Mouse (Mus musculus) forebrain, postnatal 0 days (tissue): ENCODE results near the gene Upf3a. TPM values are rescaled to one million over a fixed set of nuclear protein-coding genes. Genes with fewer than 3 reads are reported as not detected.
"Not testable (repeated sequence)": the region's sequence is repeated elsewhere in the genome, so short reads cannot be mapped to it uniquely, and the experiment has no call there.

Experiments used
- ATAC-seq: fragments of 200-750 bp; cut with Nextera tagmentation; 2 replicates; pipeline ENCODE4 v1.8.0; 2017; ENCODE audit warnings: mild to moderate bottlenecking, moderate library complexity
- DNase-seq: peaks from one replicate; pipeline ENCODE4 v3.0.0-alpha.2; 2015
- H3K27ac ChIP-seq: fragments of 300-500 bp; sonication (generic); 2 replicates; pipeline ENCODE4 v1.5.1; 2014; ENCODE audit warnings: low read depth, mild to moderate bottlenecking, antibody characterized with exemption, low read length, moderate library complexity, mixed read lengths
- H3K27me3 ChIP-seq: fragments of 300-500 bp; sonication (generic); 2 replicates; pipeline ENCODE4 v1.6.1; 2014; ENCODE audit warnings: mild to moderate bottlenecking, low read length, mixed read lengths; ENCODE audit not compliant: insufficient read depth
- H3K36me3 ChIP-seq: fragments of 300-500 bp; sonication (generic); 2 replicates; pipeline ENCODE4 v1.6.1; 2014; ENCODE audit warnings: mild to moderate bottlenecking, moderate library complexity; ENCODE audit not compliant: insufficient read depth
- H3K4me1 ChIP-seq: fragments of 300-500 bp; sonication (generic); 2 replicates; pipeline ENCODE4 v1.6.1; 2014; ENCODE audit warnings: antibody characterized with exemption; ENCODE audit not compliant: insufficient read depth
- H3K4me2 ChIP-seq: fragments of 300-500 bp; sonication (generic); 2 replicates; pipeline ENCODE4 v1.6.1; 2014; ENCODE audit warnings: low read depth, mild to moderate bottlenecking, moderate library complexity
- H3K4me3 ChIP-seq: fragments of 300-500 bp; sonication (generic); 2 replicates; pipeline ENCODE4 v1.5.1; 2014; ENCODE audit warnings: low read depth, low read length, mixed read lengths
- H3K9ac ChIP-seq: fragments of 300-500 bp; sonication (generic); 2 replicates; pipeline ENCODE4 v1.6.1; 2014; ENCODE audit warnings: mild to moderate bottlenecking
- H3K9me3 ChIP-seq: fragments of 300-500 bp; sonication (generic); 2 replicates; pipeline ENCODE4 v1.6.1; 2016; ENCODE audit warnings: low read length
- CTCF ChIP-seq: sonication (generic); IDR thresholded peaks from 2 replicates; pipeline ENCODE4 v1.5.1; 2016; ENCODE audit warnings: antibody characterized with exemption, control low read depth, low read depth
- WGBS: fragments of 180-500 bp; shearing (Covaris S2); extraction: QIAGEN DNeasy Blood & Tissue Kit; methylation state at CpG from one replicate; pipeline ENCODE4 v1.1.7; 2014; 5-methylcytosine and 5-hydroxymethylcytosine counted together
- polyA plus RNA-seq: library from polyadenylated mRNA; unstranded; fragments of >200 nt; fragmentation: Nextera tagmentation; extraction: Ambion mirVana; gene quantifications from 2 replicates; pipeline ENCODE4 v1.2.1, GENCODE M21; 2015
- total RNA-seq: library from RNA; depleted of rRNA; stranded (reverse); fragments of >200 nt; gene quantifications from 2 replicates; pipeline ENCODE4 v1.2.3, GENCODE M21; 2014; rRNA removed

Gene Upf3a
- total RNA-seq = 21.2 and 25.2 TPM in 2 replicates
- polyA plus RNA-seq = 38.2 and 44.3 TPM in 2 replicates

- DNase-seq (peak; percentile 98), ATAC-seq (peak; percentile 96)
- peaks cover 21% of the 10 kb centered on the region for H3K36me3 ChIP-seq
- no peaks in the 10 kb centered on the region for H3K9me3 ChIP-seq
- WGBS = under 1% methylated on average over 45 of the region's 47 CpGs
- no peaks in the 10 kb centered on the region for H3K4me1 ChIP-seq
- peak within 1 kb of the TSS; percentile 65 for H3K4me3 ChIP-seq
- H3K27ac ChIP-seq = peak within 1 kb of the TSS; percentile 98
- peak within 1 kb of the TSS; percentile 95 for H3K9ac ChIP-seq
- H3K4me2 ChIP-seq = peak within 1 kb of the TSS; percentile 82
- H3K27me3 ChIP-seq = no peaks in the 10 kb centered on the region
- TF ChIP-seq CTCF = peak; percentile 89
These were observed at the start of gene Upf3a for GRCm38 (mm10) chr8:13785250-13785763. Upf3a (plus strand) TSS chr8:13785615.

DNA sequence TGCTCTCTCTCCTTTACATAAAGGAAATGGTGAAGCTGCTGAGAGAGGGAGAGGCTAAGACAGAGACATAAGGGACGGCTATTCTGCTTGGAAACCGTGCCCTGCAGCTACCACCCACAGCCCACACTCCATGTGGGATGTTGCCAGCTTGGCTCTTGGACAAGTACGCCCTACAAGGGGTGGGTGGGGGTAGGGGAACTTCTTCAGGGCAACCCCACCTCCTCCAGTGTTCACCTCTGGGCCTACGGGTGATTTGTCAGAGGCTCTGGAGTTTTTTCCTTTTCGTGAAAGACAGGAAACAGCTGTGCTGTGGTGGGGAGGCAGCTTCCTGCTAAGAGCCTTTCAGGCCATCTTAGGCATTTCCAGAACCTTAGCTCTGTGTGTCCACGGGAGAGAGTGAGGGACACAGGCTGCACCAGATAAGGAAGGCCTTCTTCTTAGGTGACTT is 45.1 kb upstream of the Upf3a start:
- Histone ChIP-seq H3K4me1 (no peaks in the 10 kb centered on the region), H3K9me3 (no peaks in the 10 kb centered on the region), H3K4me3 (no peak overlapping the region), H3K27ac (no peak overlapping the region), H3K9ac (no peak overlapping the region), H3K27me3 (no peaks in the 10 kb centered on the region), H3K36me3 (no peaks in the 10 kb centered on the region), H3K4me2 (no peak overlapping the region)
- ATAC-seq = no peak
- TF ChIP-seq CTCF = no peak
- no peak for DNase-seq
- WGBS = 45% methylated on average over 6 of the region's 6 CpGs

- no peaks in the 10 kb centered on the region for H3K4me1 ChIP-seq
- TF ChIP-seq CTCF = no peak
- DNase-seq (no peak), ATAC-seq (no peak)
- WGBS = 89% methylated on average over 7 of the region's 7 CpGs
- H3K36me3 ChIP-seq = no peaks in the 10 kb centered on the region
- H3K4me3 ChIP-seq = no peak overlapping the region
- no peak overlapping the region for H3K4me2 ChIP-seq
- H3K9ac ChIP-seq = no peak overlapping the region
- H3K27me3 ChIP-seq = no peaks in the 10 kb centered on the region
- no peak overlapping the region for H3K27ac ChIP-seq
- no peaks in the 10 kb centered on the region for H3K9me3 ChIP-seq
These were observed 44.4 kb upstream of the Upf3a start for GRCm38 (mm10) chr8:13740817-13741613.

DNA sequence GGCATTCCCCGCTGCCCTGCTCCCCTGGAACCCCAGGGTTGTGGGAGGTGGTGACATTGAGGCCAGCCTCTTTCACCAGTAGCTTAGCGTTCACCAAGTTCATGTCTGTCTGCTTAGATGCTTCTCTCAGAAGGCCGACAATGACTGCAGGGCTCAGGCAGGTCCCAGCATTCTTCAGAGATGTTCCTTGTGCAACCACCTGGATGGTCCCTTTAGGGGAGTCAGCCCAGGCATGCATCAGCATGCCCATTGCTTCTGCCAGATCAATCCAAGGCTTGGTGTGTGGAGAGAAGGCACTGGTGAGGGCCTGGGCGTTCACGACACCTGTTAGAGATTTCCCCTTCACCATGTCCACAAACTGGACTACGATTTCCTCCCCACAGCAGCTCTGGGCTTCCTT is 39.2 kb upstream of the Upf3a start:
- H3K36me3 ChIP-seq, H3K4me3 ChIP-seq, DNase-seq, H3K9ac ChIP-seq, H3K4me1 ChIP-seq, H3K9me3 ChIP-seq, H3K4me2 ChIP-seq, H3K27ac ChIP-seq, H3K27me3 ChIP-seq, ATAC-seq: not testable (repeated sequence)
- 86% methylated on average over 5 of the region's 6 CpGs for WGBS

- DNase-seq (no peak), ATAC-seq (no peak)
- no peaks in the 10 kb centered on the region for H3K9me3 ChIP-seq
- H3K4me2 ChIP-seq = no peak overlapping the region
- H3K27ac ChIP-seq = no peak overlapping the region
- H3K4me1 ChIP-seq = no peaks in the 10 kb centered on the region
- no peaks in the 10 kb centered on the region for H3K36me3 ChIP-seq
- no peak overlapping the region for H3K4me3 ChIP-seq
- no peak overlapping the region for H3K9ac ChIP-seq
- no peak for TF ChIP-seq CTCF
- 23% methylated on average over 3 of the region's 3 CpGs for WGBS
- no peaks in the 10 kb centered on the region for H3K27me3 ChIP-seq
These were observed 37.8 kb upstream of the Upf3a start for GRCm38 (mm10) chr8:13747626-13748025.

GRCm38 (mm10) chr8:13753680-13754079 is 31.7 kb upstream of the Upf3a start:
- Histone ChIP-seq H3K27me3 (no peaks in the 10 kb centered on the region), H3K4me3 (no peak overlapping the region), H3K9ac (no peak overlapping the region), H3K4me1 (peaks cover 10% of the 10 kb centered on the region; the same call in 1 of the 2 replicates), H3K27ac (no peak overlapping the region), H3K36me3 (no peaks in the 10 kb centered on the region), H3K4me2 (no peak overlapping the region), H3K9me3 (no peaks in the 10 kb centered on the region)
- ATAC-seq = no peak
- WGBS = 25% methylated on average over 2 of the region's 2 CpGs
- peak; percentile 85 for TF ChIP-seq CTCF
- DNase-seq = peak; percentile 86

DNA sequence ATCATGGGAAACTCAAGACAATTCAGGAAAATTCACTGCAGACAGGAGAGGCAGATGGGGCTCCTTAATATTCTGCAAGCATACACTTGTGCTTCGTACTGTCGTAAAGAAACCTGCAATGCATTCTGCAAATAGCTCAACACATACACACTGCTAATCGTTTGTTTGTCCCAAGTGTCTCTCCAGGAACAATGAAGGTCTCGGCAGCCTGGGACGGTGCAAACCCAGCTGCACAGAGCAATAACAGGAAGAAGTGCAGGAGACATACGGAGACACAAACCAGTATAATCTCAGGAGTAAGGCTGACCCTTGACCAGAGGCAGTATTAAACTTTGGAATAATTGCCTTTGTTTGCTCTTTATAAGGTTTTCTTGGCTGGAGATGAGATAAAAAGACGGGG is 28.9 kb upstream of the Upf3a start:
- TF ChIP-seq CTCF = no peak
- 49% methylated on average over 7 of the region's 7 CpGs for WGBS
- Histone ChIP-seq H3K4me1 (peaks cover 19% of the 10 kb centered on the region; the same call in 1 of the 2 replicates), H3K36me3 (peaks cover 5% of the 10 kb centered on the region; the same call in 1 of the 2 replicates), H3K27ac (no peak overlapping the region), H3K27me3 (no peaks in the 10 kb centered on the region), H3K4me3 (no peak overlapping the region), H3K9ac (no peak overlapping the region), H3K9me3 (no peaks in the 10 kb centered on the region), H3K4me2 (peak overlapping the region; percentile 81; the same call in 1 of the 2 replicates)
- no peak for ATAC-seq
- no peak for DNase-seq
